21 mouse cellular contexts compared by ENCODE assay signal in the genomic region with DNA sequence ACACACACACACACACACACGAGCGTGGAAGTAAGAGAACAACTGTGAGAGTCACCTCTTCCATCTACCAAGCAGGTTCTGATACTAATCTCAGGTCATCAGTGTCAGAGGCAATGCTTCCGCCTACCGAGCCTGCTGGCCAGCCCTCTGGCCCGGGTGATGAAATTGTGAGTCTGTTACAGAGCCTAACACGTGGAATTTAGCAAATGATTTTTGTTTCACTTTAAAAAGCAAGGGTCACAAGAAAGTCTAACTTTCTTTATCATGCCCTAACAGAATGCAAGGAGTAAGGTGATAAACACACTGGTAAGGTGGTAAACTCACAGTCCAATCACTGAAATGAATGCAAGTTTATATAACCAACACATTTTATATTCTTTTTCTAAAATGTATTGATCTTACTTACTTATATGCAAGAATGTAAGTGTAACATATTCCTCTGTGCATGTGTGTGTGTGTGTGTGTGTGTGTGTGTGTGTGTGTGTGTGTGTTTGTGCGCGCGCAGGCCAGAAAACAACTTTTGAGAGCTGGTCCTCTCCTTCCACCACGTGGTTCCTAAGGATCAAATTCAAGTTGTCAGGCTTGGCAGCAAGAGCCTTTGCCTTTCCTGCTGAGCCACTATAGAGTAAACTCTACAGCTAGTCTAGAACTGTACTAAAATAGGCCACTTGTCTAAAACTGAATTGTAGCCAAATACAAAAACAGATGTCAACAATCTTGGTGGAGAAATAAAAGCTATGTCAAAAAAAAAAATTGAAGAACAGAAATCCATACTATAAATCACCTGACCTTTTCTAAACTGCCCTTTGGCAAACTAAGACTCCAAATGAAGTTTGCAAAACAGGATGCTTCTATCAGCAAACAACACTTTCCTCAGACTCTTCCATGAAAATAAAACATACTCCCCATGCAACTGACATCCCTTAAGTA. TPM values are rescaled to one million over a fixed set of nuclear protein-coding genes. Genes with fewer than 3 reads are reported as not detected.
DNase-seq lines count a peak whose midpoint lies in the region; ATAC-seq and TF ChIP-seq lines count a peak whose summit lies in the region.
"Had no signal": no experiment of that assay in that cellular context is flagged by ENCODE, and none has a peak within 500 bp of the region (broad histone marks: within the 10 kb centered on the region; RNA-seq: fewer than 3 reads in every experiment).

No protein-coding gene starts in this region.

- peak; percentile 66 for DNase-seq in heart, adult 11 months
- DNase-seq in heart, postnatal 10 days = no peak
- DNase-seq in liver, embryonic 13.5 days = no peak
- no peak for DNase-seq in liver, postnatal 0 days
- DNase-seq in lung, postnatal 14 days = peak; percentile 28
- no peak for DNase-seq in left cerebral cortex, postnatal 10 days (ENCODE audit: extremely low spot score in 1 of 2, low spot score in 2 of 2)
- DNase-seq in stomach, postnatal 0 days (ENCODE audit: low spot score) = no peak
- DNase-seq: cerebellum, adult 9-10 months; gastrocnemius, postnatal 36 days; heart, postnatal 14 days; kidney, adult 9 months; left cerebral cortex, postnatal 4 days; thymus, postnatal 25 days had no signal

- peaks cover 55% of the 10 kb centered on the region for H3K36me3 ChIP-seq in liver, embryonic 13.5 days
- H3K36me3 ChIP-seq in liver, postnatal 0 days (replicated peaks; ENCODE audit: insufficient read depth, low read length) = peaks cover 14% of the 10 kb centered on the region
- H3K36me3 ChIP-seq in stomach, postnatal 0 days (ENCODE audit: control insufficient read depth, insufficient read depth, low read length) = peaks cover 11% of the 10 kb centered on the region; the same call in 1 of the 2 replicates

- no peaks in the 10 kb centered on the region for H3K9me3 ChIP-seq in liver, embryonic 13.5 days (replicated peaks)
- no peaks in the 10 kb centered on the region for H3K9me3 ChIP-seq in liver, postnatal 0 days (ENCODE audit: low read length)
- no peaks in the 10 kb centered on the region for H3K9me3 ChIP-seq in stomach, postnatal 0 days (ENCODE audit: control insufficient read depth, low read length)
- H3K9me3 ChIP-seq: embryonic facial prominence, embryonic 10.5 days; hindbrain, embryonic 12.5 days; midbrain, embryonic 12.5 days; neural tube, embryonic 12.5 days had no signal

- H3K4me1 ChIP-seq in liver, embryonic 13.5 days (replicated peaks) = peaks cover 40% of the 10 kb centered on the region
- peaks cover 7% of the 10 kb centered on the region; the same call in 1 of the 2 replicates for H3K4me1 ChIP-seq in liver, postnatal 0 days (ENCODE audit: insufficient read depth)
- no peaks in the 10 kb centered on the region for H3K4me1 ChIP-seq in stomach, postnatal 0 days (replicated peaks; ENCODE audit: control insufficient read depth, insufficient read depth)
- H3K4me1 ChIP-seq: hindbrain, embryonic 12.5 days had no signal

- no peak for TF ChIP-seq CTCF in liver, postnatal 0 days (IDR thresholded peaks at IDR 0.05; ENCODE audit: low read depth)
- no peak for TF ChIP-seq CTCF in stomach, postnatal 0 days (IDR thresholded peaks at IDR 0.05; ENCODE audit: low read depth)

- H3K27ac ChIP-seq in liver, embryonic 13.5 days = peak overlapping the region; percentile 24; the same call in 1 of the 2 replicates
- H3K27ac ChIP-seq in liver, postnatal 0 days (ENCODE audit: low read depth) = no peak overlapping the region
- H3K27ac ChIP-seq in stomach, postnatal 0 days (replicated peaks) = no peak overlapping the region
- H3K27ac ChIP-seq: embryonic facial prominence, embryonic 10.5 days; hindbrain, embryonic 12.5 days; macrophage; midbrain, embryonic 12.5 days; neural tube, embryonic 12.5 days had no signal

- WGBS in liver, embryonic 13.5 days (ENCODE audit: insufficient replicate concordance) = 75% methylated on average over 10 of the region's 10 CpGs
- 79% methylated on average over 10 of the region's 10 CpGs for WGBS in liver, postnatal 0 days (ENCODE audit: insufficient replicate concordance)
- WGBS in stomach, postnatal 0 days = 79% methylated on average over 10 of the region's 10 CpGs

- no peak overlapping the region for H3K4me3 ChIP-seq in liver, embryonic 13.5 days (replicated peaks)
- H3K4me3 ChIP-seq in liver, postnatal 0 days (ENCODE audit: low read depth, low read length) = no peak overlapping the region
- no peak overlapping the region for H3K4me3 ChIP-seq in stomach, postnatal 0 days (ENCODE audit: low read depth, low read length)
- H3K4me3 ChIP-seq: embryonic facial prominence, embryonic 10.5 days; hindbrain, embryonic 12.5 days; midbrain, embryonic 12.5 days; neural tube, embryonic 12.5 days had no signal

- intact Hi-C loops in heart, postnatal 10 days (cut with DNase I) = no loop called here
- intact Hi-C loops in left cerebral cortex, postnatal 10 days (cut with DNase I) = no loop called here

- no peaks in the 10 kb centered on the region for H3K27me3 ChIP-seq in liver, embryonic 13.5 days
- H3K27me3 ChIP-seq in liver, postnatal 0 days (ENCODE audit: insufficient read depth, low read length) = no peaks in the 10 kb centered on the region
- H3K27me3 ChIP-seq in stomach, postnatal 0 days (ENCODE audit: control insufficient read depth, insufficient read depth, low read length) = no peaks in the 10 kb centered on the region
- H3K27me3 ChIP-seq: hindbrain, embryonic 12.5 days; neural tube, embryonic 12.5 days had no signal

- no peak overlapping the region for H3K4me2 ChIP-seq in liver, embryonic 13.5 days
- no peak overlapping the region for H3K4me2 ChIP-seq in liver, postnatal 0 days (ENCODE audit: low read depth, low read length)
- no peak overlapping the region for H3K4me2 ChIP-seq in stomach, postnatal 0 days (replicated peaks; ENCODE audit: low read depth)
- H3K4me2 ChIP-seq: heart, embryonic 11.5 days; hindbrain, embryonic 12.5 days; liver, embryonic 11.5 days; midbrain, embryonic 12.5 days; neural tube, embryonic 12.5 days had no signal

- no peak for TF ChIP-seq EP300 in liver, postnatal 0 days (IDR thresholded peaks at IDR 0.05; ENCODE audit: low read depth)
- no peak for TF ChIP-seq EP300 in stomach, postnatal 0 days (optimal IDR thresholded peaks at IDR 0.05)

- H3K9ac ChIP-seq in liver, embryonic 13.5 days = no peak overlapping the region
- H3K9ac ChIP-seq in liver, postnatal 0 days (replicated peaks) = no peak overlapping the region
- H3K9ac ChIP-seq in stomach, postnatal 0 days (ENCODE audit: low read length) = no peak overlapping the region
- H3K9ac ChIP-seq: hindbrain, embryonic 12.5 days; midbrain, embryonic 12.5 days; neural tube, embryonic 12.5 days had no signal

- ATAC-seq in liver, embryonic 13.5 days (ENCODE audit: low read depth) = no peak
- ATAC-seq in liver, postnatal 0 days = no peak
- ATAC-seq in stomach, postnatal 0 days (ENCODE audit: low FRiP score, low TSS enrichment) = no peak
- ATAC-seq: CD4-positive, CD25-positive, alpha-beta regulatory T cell, adult 4 months had no signal

RNA-seq across cellular contexts. Expression of a gene that starts 3.9 kb away (rescaled TPM):
- 10 to 100 TPM; 65.3 to 67.9 TPM for total RNA-seq in heart, postnatal 10 days (2021)
- 153 and 162 TPM in 2 replicates for polyA plus RNA-seq in liver, embryonic 13.5 days (2015; fragmentation: Nextera tagmentation; extraction: Ambion mirVana)
- 61.5 and 65.9 TPM in 2 replicates for polyA plus RNA-seq in liver, postnatal 0 days (2015; fragmentation: Nextera tagmentation; extraction: Ambion mirVana)
- 100 to 1,000 TPM; 102 to 109 TPM for total RNA-seq in left cerebral cortex, postnatal 10 days (2021)
- polyA plus RNA-seq in stomach, postnatal 0 days (2015; fragmentation: Nextera tagmentation; extraction: Ambion mirVana) = 152 and 172 TPM in 2 replicates

RNA-seq across cellular contexts. Expression of a gene that starts 18.6 kb away (rescaled TPM):
- total RNA-seq in heart, postnatal 10 days (2021) = 10 to 100 TPM; 30.6 to 34.9 TPM
- 65.7 and 76.7 TPM in 2 replicates for polyA plus RNA-seq in liver, embryonic 13.5 days (2015; fragmentation: Nextera tagmentation; extraction: Ambion mirVana)
- 52.1 and 54.0 TPM in 2 replicates for polyA plus RNA-seq in liver, postnatal 0 days (2015; fragmentation: Nextera tagmentation; extraction: Ambion mirVana)
- total RNA-seq in left cerebral cortex, postnatal 10 days (2021) = 10 to 100 TPM; 35.1 to 36.6 TPM
- polyA plus RNA-seq in stomach, postnatal 0 days (2015; fragmentation: Nextera tagmentation; extraction: Ambion mirVana) = 86.8 and 87.9 TPM in 2 replicates

RNA-seq across cellular contexts. Expression of a gene that starts 18.7 kb away (rescaled TPM):
- 10 to 100 TPM; 26.4 TPM for total RNA-seq in heart, postnatal 10 days (2021)
- 16.2 and 17.3 TPM in 2 replicates for polyA plus RNA-seq in liver, embryonic 13.5 days (2015; fragmentation: Nextera tagmentation; extraction: Ambion mirVana)
- polyA plus RNA-seq in liver, postnatal 0 days (2015; fragmentation: Nextera tagmentation; extraction: Ambion mirVana) = 62.8 and 64.2 TPM in 2 replicates
- total RNA-seq in left cerebral cortex, postnatal 10 days (2021) = 1 to 10 TPM; 9.3 to 9.7 TPM
- 49.6 and 50.4 TPM in 2 replicates for polyA plus RNA-seq in stomach, postnatal 0 days (2015; fragmentation: Nextera tagmentation; extraction: Ambion mirVana)

Comparison
In these comparisons a context has a peak if more than half of its experiments do, and no peak if none do; other contexts are left out.
1. DNase-seq: peak in heart, adult 11 months (single experiment) and lung, postnatal 14 days (single experiment); none in heart, postnatal 10 days (0 of 2), liver, embryonic 13.5 days (single experiment), liver, postnatal 0 days (single experiment), left cerebral cortex, postnatal 10 days (0 of 2) and stomach, postnatal 0 days (single experiment).